Mouse (Mus musculus) heart, embryonic 13.5 days (tissue): Measurements from ENCODE around the gene Krtap9-3. TPM values are rescaled to one million over a fixed set of nuclear protein-coding genes. Genes with fewer than 3 reads are reported as not detected.
"Not testable (repeated sequence)": the region's sequence is repeated elsewhere in the genome, so short reads cannot be mapped to it uniquely, and the experiment has no call there.

Experiments used
- ATAC-seq: fragments of 200-750 bp; cut with Nextera tagmentation; 2 replicates; pipeline ENCODE4 v1.8.0; 2017; ENCODE audit warnings: moderate TSS enrichment; ENCODE audit not compliant: insufficient number of reproducible peaks, low FRiP score, low TSS enrichment; ENCODE audit errors: extremely low read depth
- H3K27ac ChIP-seq: fragments of 300-500 bp; sonication (generic); replicated peaks from 2 replicates; pipeline ENCODE4 v1.5.1; 2015; ENCODE audit warnings: moderate library complexity, mild to moderate bottlenecking, inconsistent platforms
- H3K27me3 ChIP-seq: fragments of 300-500 bp; sonication (generic); replicated peaks from 2 replicates; pipeline ENCODE4 v1.6.1; 2015; ENCODE audit warnings: mild to moderate bottlenecking, inconsistent platforms
- H3K36me3 ChIP-seq: fragments of 300-500 bp; sonication (generic); 2 replicates; pipeline ENCODE4 v1.6.1; 2015; ENCODE audit warnings: mild to moderate bottlenecking, inconsistent platforms
- H3K4me1 ChIP-seq: fragments of 300-500 bp; sonication (generic); 2 replicates; pipeline ENCODE4 v1.6.1; 2015; ENCODE audit warnings: inconsistent platforms
- H3K4me2 ChIP-seq: fragments of 300-500 bp; sonication (generic); 2 replicates; pipeline ENCODE4 v1.6.1; 2015; ENCODE audit warnings: inconsistent platforms, mild to moderate bottlenecking, moderate library complexity
- H3K4me3 ChIP-seq: fragments of 300-500 bp; sonication (generic); 2 replicates; pipeline ENCODE4 v1.5.1; 2015; ENCODE audit warnings: moderate library complexity, mild to moderate bottlenecking, inconsistent platforms
- H3K9ac ChIP-seq: fragments of 300-500 bp; sonication (generic); 2 replicates; pipeline ENCODE4 v1.6.1; 2015; ENCODE audit warnings: inconsistent platforms, mild to moderate bottlenecking, moderate library complexity
- H3K9me3 ChIP-seq: fragments of 300-500 bp; sonication (generic); 2 replicates; pipeline ENCODE4 v1.6.1; 2016; ENCODE audit warnings: inconsistent platforms
- WGBS: fragments of 180-500 bp; shearing (Covaris S2); methylation state at CpG from one replicate; pipeline ENCODE4 v1.1.7; 2015; ENCODE audit warnings: mixed read lengths; 5-methylcytosine and 5-hydroxymethylcytosine counted together
- polyA plus RNA-seq: library from polyadenylated mRNA; unstranded; fragments of >200 nt; fragmentation: Nextera tagmentation; extraction: Ambion mirVana; gene quantifications from 2 replicates; pipeline ENCODE4 v1.2.1, GENCODE M21; 2015

Gene Krtap9-3
- polyA plus RNA-seq = not detected in 2 replicates

DNA sequence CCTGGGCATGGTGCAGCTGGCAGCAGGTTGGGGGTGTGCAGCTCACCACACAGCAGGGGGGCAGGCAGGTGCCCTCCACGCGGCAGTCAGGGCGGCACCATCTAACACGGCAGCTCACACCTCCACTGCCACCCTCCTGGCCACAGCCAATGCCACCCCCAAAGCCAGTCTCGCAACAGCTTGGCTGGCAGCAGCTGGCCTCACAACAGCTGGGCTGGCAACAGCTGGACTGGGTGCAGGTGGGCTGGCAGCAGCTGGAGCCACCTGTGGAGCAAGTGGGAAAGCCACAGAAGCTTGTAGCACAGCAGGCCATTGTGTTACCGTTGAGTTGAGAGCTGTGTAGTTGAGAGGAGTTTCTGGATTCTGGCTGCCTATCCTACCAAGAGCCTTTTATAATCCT lies at the start of gene Krtap9-3:
Krtap9-3 (minus strand) TSS at position 364 of the 400 bp plus-strand sequence.
- not testable (repeated sequence) for H3K9ac ChIP-seq, H3K27ac ChIP-seq, H3K4me2 ChIP-seq, H3K36me3 ChIP-seq, H3K27me3 ChIP-seq, H3K4me3 ChIP-seq, ATAC-seq, H3K9me3 ChIP-seq, H3K4me1 ChIP-seq
- 78% methylated on average over 6 of the region's 6 CpGs for WGBS

DNA sequence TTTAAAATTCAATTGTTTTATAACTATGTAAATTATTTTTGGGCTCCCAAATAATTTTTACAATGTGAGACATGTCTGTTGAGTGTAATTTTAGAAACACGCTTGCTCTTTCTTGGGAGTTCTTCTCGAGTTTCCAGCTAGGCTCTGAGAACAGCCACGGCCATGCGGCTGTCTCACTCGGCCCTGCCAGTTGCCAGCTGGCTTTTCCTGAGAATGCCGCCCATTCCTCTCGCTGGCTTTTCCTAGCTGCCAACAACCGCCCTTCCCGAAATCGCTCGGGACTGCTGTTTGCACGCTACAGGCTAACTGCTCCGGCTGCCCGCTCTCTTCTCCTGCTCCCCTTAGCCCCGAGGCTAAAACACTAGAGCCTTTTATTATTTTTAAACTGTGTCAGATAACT lies 48.5 kb upstream of the Krtap9-3 start:
- no peaks in the 10 kb centered on the region for H3K4me1 ChIP-seq
- H3K36me3 ChIP-seq = no peaks in the 10 kb centered on the region
- peaks cover 3% of the 10 kb centered on the region for H3K27me3 ChIP-seq
- no peaks in the 10 kb centered on the region; the same call in 1 of the 2 replicates for H3K9me3 ChIP-seq
- H3K27ac ChIP-seq = no peak overlapping the region
- H3K4me3 ChIP-seq = no peak overlapping the region
- H3K9ac ChIP-seq = no peak overlapping the region
- WGBS = 79% methylated on average over 15 of the region's 15 CpGs
- no peak overlapping the region for H3K4me2 ChIP-seq
- no peak for ATAC-seq

DNA sequence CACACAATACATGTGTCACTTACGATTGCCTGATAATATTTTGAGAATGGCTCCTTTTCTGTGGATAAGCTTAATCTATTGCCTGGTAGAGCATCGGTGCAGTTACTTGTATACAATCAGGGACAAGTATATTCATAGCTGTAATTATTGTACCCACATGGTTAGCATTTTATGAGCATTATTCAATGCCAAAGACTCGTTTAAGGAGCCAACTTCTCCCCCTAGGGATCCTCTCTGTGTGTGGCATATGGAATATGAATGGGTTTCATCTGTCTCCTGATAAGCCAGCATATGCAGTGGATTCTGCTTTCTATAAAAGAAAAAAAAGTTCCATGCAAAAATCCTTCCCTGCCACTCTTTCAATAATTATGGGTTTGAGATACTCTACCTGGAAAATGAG lies 46.4 kb upstream of the Krtap9-3 start:
- Histone ChIP-seq H3K36me3 (no peaks in the 10 kb centered on the region), H3K9ac (no peak overlapping the region), H3K9me3 (no peaks in the 10 kb centered on the region), H3K4me1 (no peaks in the 10 kb centered on the region), H3K27me3 (peaks cover 3% of the 10 kb centered on the region), H3K27ac (no peak overlapping the region), H3K4me3 (no peak overlapping the region), H3K4me2 (no peak overlapping the region)
- 70% methylated on average over 3 of the region's 3 CpGs for WGBS
- ATAC-seq = no peak

DNA sequence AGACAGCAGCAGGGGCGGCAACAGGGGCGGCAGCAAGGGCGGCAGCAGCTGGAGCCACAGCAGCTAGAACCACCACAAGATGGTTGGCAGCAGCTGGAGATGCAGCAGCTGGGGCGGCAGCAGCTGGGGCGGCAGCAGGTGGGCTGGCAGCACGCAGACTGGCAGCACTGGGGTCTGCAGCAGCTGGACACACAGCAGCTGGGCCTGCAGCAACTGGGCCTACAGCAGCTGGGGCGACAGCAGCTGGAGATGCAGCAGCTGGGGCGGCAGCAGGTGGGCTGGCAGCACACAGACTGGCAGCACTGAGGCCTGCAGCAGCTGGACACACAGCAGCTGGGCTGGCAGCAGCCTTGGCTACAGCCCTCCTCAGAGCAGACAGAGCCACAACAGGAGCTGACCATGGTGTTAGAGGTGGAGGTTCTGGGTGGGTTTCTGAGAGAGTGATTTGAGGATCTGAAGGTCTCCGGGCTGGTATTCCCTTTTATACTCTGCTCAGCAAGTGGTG lies 45.8 kb upstream of the Krtap9-3 start, which contains the start of gene Krtap4-7:
Krtap4-7 (minus strand) TSS at position 455 of the 505 bp plus-strand sequence.
- H3K4me1 ChIP-seq, H3K36me3 ChIP-seq, H3K4me2 ChIP-seq, H3K9me3 ChIP-seq, H3K9ac ChIP-seq, H3K4me3 ChIP-seq, H3K27me3 ChIP-seq, ATAC-seq, H3K27ac ChIP-seq: not testable (repeated sequence)
- WGBS = 74% methylated on average over 9 of the region's 9 CpGs

DNA sequence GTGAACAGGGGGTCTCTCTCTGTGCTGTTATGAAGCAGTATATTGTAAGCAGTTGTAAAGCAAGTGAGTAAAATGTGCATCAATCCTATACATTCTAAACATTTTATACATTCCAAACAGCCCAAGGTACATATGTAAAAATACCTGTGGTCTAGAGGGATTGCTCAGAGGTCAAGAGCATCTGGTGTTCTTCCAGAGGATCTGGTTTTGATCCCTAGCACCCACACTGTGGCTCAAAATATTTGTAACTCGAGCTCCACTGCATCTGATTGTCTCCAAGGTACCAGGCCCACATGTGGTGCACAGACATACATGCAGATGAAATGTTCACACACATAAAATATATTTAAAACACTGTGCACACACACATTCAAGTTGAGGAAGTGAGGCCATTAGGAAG lies 43.0 kb upstream of the Krtap9-3 start:
- no peaks in the 10 kb centered on the region for H3K9me3 ChIP-seq
- H3K27me3 ChIP-seq = peaks cover 3% of the 10 kb centered on the region; the same call in 1 of the 2 replicates
- H3K36me3 ChIP-seq = no peaks in the 10 kb centered on the region
- H3K27ac ChIP-seq = no peak overlapping the region
- no peak overlapping the region for H3K4me3 ChIP-seq
- WGBS = 13% methylated on average over 1 of the region's 1 CpGs
- ATAC-seq = no peak
- H3K4me1 ChIP-seq = peaks cover 3% of the 10 kb centered on the region; the same call in 1 of the 2 replicates
- H3K4me2 ChIP-seq = no peak overlapping the region
- H3K9ac ChIP-seq = no peak overlapping the region

DNA sequence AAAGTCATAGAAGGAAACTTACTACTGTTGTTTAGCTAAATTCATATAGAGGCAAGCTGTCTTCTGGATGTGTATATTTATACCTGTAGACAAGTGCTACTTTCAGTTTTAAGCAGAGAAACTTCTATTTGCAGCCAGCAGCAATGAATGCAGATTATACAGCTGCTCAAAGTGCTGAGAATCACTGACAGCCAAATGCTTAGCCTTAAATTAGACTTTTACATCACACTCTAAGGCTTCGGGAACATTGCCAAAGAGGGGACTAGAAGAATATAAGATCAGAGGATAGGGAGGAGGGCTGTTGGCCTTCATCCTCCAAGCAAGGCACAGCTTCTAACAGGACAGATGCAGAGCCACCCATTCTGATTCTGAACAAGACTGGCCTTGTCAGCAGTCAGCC lies 39.2 kb upstream of the Krtap9-3 start:
- H3K4me1 ChIP-seq = peaks cover 3% of the 10 kb centered on the region; the same call in 1 of the 2 replicates
- no peak overlapping the region for H3K4me3 ChIP-seq
- WGBS = 60% methylated on average over 1 of the region's 1 CpGs
- no peak overlapping the region for H3K4me2 ChIP-seq
- no peaks in the 10 kb centered on the region; the same call in 1 of the 2 replicates for H3K27me3 ChIP-seq
- H3K27ac ChIP-seq = no peak overlapping the region
- no peaks in the 10 kb centered on the region for H3K36me3 ChIP-seq
- ATAC-seq = no peak
- H3K9ac ChIP-seq = no peak overlapping the region
- no peaks in the 10 kb centered on the region for H3K9me3 ChIP-seq

DNA sequence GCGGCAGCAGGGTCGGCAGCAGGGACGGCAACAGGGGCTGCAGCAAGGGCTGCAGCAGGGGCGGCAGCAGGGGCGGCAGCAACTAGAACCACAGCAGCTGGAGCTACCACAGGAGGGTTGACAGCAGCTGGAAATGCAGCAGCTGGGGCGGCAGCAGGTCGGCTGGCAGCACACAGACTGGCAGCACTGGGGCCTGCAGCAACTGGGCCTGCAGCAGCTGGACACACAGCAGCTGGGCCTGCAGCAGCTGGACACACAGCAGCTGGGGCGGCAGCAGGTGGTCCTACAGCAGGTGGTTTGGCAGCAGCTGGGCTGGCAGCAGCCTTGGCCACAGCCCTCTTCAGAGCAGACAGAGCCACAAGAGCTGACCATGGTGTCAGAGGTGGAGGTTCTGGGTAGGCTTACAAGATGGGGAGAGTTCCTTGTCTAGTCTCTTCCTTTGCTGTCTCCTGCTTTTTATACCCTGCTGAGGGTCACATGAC lies 36.8 kb upstream of the Krtap9-3 start, which contains the start of gene Krtap4-2:
Krtap4-2 (minus strand) TSS at position 432 of the 482 bp plus-strand sequence.
- Histone ChIP-seq H3K27me3 (no peaks in the 10 kb centered on the region; the same call in 1 of the 2 replicates), H3K4me2 (no peak within 1 kb of the TSS), H3K9ac (no peak within 1 kb of the TSS), H3K4me3 (no peak within 1 kb of the TSS), H3K4me1 (peaks cover 3% of the 10 kb centered on the region; the same call in 1 of the 2 replicates), H3K27ac (no peak within 1 kb of the TSS), H3K9me3 (no peaks in the 10 kb centered on the region), H3K36me3 (no peaks in the 10 kb centered on the region)
- ATAC-seq = no peak
- whole genome bisulfite sequencing = 34% methylated on average over 8 of the region's 8 CpGs

DNA sequence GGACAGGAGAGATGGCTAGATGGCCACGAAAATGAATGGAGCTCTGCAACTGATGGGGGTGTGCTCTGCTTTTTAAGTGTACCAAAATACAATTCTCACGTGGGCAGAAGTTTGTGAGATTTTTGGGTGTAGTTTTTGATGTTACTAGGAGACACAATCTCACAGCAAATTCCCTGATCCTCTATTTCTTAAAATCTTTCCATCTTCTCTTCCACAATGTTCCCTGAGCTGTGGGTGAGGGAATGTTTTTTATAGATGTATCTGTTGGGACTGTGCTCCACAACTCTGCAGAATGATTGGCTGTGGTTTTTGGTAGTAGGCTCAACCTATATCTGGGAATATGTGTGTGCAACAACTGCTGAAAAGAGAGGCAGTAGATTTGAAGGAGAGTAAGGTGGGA lies 35.4 kb upstream of the Krtap9-3 start:
- 62% methylated on average over 2 of the region's 2 CpGs for WGBS
- peaks cover 3% of the 10 kb centered on the region; the same call in 1 of the 2 replicates for H3K4me1 ChIP-seq
- no peaks in the 10 kb centered on the region; the same call in 1 of the 2 replicates for H3K27me3 ChIP-seq
- H3K4me2 ChIP-seq = no peak overlapping the region
- H3K27ac ChIP-seq = no peak overlapping the region
- ATAC-seq = no peak
- H3K4me3 ChIP-seq = no peak overlapping the region
- no peak overlapping the region for H3K9ac ChIP-seq
- H3K36me3 ChIP-seq = no peaks in the 10 kb centered on the region
- H3K9me3 ChIP-seq = no peaks in the 10 kb centered on the region

DNA sequence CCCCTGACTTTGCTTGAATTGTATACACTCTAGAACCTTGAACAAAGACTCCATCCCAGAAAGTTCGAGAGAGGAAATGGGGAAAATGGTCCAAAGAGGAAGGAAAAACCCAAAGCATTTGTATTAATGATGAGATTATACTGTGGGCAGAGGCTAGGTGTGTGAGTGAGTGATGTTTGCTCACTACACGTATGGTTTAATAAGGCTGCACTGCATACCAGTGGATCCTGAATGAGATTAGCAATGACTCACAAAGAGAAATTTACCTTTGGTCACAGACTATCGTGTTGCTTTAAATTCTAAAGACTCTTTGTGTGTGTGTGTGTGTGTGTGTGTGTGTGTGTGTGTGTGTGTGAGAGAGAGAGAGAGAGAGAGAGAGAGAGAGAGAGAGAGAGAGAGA lies 33.0 kb upstream of the Krtap9-3 start:
- no peaks in the 10 kb centered on the region for H3K36me3 ChIP-seq
- H3K9me3 ChIP-seq = no peaks in the 10 kb centered on the region
- no peak overlapping the region for H3K4me3 ChIP-seq
- no peak for ATAC-seq
- H3K4me2 ChIP-seq = no peak overlapping the region
- WGBS = 61% methylated on average over 3 of the region's 3 CpGs
- no peaks in the 10 kb centered on the region; the same call in 1 of the 2 replicates for H3K27me3 ChIP-seq
- no peak overlapping the region for H3K9ac ChIP-seq
- no peaks in the 10 kb centered on the region for H3K4me1 ChIP-seq
- no peak overlapping the region for H3K27ac ChIP-seq

DNA sequence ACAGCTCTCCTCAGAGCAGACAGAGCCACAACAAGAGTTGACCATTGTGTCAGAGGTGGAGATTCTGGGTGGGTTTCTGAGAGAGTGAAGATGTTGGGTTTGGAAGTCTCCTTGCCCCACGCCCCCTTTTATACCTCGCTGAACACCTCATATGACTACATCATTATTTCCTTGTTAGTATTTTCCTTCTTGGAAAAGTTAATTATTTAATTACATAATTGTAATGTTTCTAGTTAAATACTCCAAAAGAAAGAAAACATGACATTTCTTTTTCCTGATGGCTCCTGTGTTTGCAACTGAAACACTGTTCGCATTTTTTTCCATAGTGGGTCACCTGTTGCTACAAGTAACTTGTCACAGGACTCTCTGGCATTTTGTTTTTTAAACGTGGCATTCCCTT lies 30.2 kb upstream of the Krtap9-3 start, which contains the start of gene Krtap4-1:
Krtap4-1 (minus strand) TSS at position 101 of the 400 bp plus-strand sequence.
- 68% methylated on average over 4 of the region's 4 CpGs for whole genome bisulfite sequencing
- Histone ChIP-seq H3K9ac (no peak within 1 kb of the TSS), H3K9me3 (no peaks in the 10 kb centered on the region), H3K27me3 (no peaks in the 10 kb centered on the region), H3K36me3 (no peaks in the 10 kb centered on the region), H3K4me3 (no peak within 1 kb of the TSS), H3K27ac (no peak within 1 kb of the TSS), H3K4me2 (no peak within 1 kb of the TSS), H3K4me1 (no peaks in the 10 kb centered on the region)
- ATAC-seq = no peak

DNA sequence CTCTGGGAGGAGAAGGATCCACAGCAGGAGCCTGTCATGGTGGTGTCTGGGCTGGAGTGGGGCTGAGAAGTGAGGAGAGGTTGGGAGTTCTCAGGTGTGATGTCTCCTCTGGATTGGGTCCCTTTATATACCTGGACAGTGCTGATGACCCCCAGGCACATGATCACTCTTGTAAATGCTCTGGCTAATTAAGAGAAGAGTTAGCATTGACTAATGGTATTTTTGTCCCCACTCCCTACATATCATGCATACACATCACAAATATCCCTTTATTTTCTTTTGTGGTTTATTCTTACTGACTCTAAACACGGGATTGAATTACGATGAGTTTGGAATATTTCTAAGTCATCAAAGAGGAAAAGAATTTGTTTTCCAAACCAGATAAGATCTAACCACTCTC lies 22.4 kb upstream of the Krtap9-3 start, which contains the start of gene Gm11562:
Gm11562 (minus strand) TSS at position 101 of the 400 bp plus-strand sequence.
- Histone ChIP-seq H3K4me2 (no peak within 1 kb of the TSS), H3K27ac (no peak within 1 kb of the TSS), H3K4me3 (no peak within 1 kb of the TSS), H3K4me1 (no peaks in the 10 kb centered on the region), H3K27me3 (no peaks in the 10 kb centered on the region), H3K9ac (no peak within 1 kb of the TSS), H3K36me3 (no peaks in the 10 kb centered on the region), H3K9me3 (no peaks in the 10 kb centered on the region)
- 76% methylated on average over 2 of the region's 2 CpGs for WGBS
- ATAC-seq = no peak
